Mouse (Mus musculus) embryonic facial prominence, embryonic 11.5 days (tissue): ENCODE measurements around the gene Cfap300. TPM values are rescaled to one million over a fixed set of nuclear protein-coding genes. Genes with fewer than 3 reads are reported as not detected.

ENCODE experiments used
- ATAC-seq: fragments of 200-750 bp; cut with Nextera tagmentation; replicated peaks from 2 replicates; pipeline ENCODE4 v1.8.0; 2017; ENCODE audit warnings: low read depth; ENCODE audit not compliant: insufficient number of reproducible peaks, low FRiP score, low TSS enrichment
- DNase-seq: peaks from one replicate; pipeline ENCODE4 v3.0.0-alpha.2; 2015; ENCODE audit warnings: low spot score
- H3K27ac ChIP-seq: fragments of 300-500 bp; sonication (generic); replicated peaks from 2 replicates; pipeline ENCODE4 v1.5.1; 2014; ENCODE audit warnings: mild to moderate bottlenecking, low read depth, low read length, control low read depth
- H3K27me3 ChIP-seq: fragments of 300-500 bp; sonication (generic); 2 replicates; pipeline ENCODE4 v1.6.1; 2014; ENCODE audit warnings: mild to moderate bottlenecking, low read length, moderate library complexity, mixed read lengths; ENCODE audit not compliant: control insufficient read depth, insufficient read depth
- H3K36me3 ChIP-seq: fragments of 300-500 bp; sonication (generic); replicated peaks from 2 replicates; pipeline ENCODE4 v1.6.1; 2014; ENCODE audit warnings: low read depth, mild to moderate bottlenecking, low read length, moderate library complexity, mixed read lengths; ENCODE audit not compliant: control insufficient read depth, insufficient read depth
- H3K4me1 ChIP-seq: fragments of 300-500 bp; sonication (generic); 2 replicates; pipeline ENCODE4 v1.6.1; 2014; ENCODE audit warnings: low read length, mixed read lengths; ENCODE audit not compliant: control insufficient read depth, insufficient read depth
- H3K4me2 ChIP-seq: fragments of 300-500 bp; sonication (generic); 2 replicates; pipeline ENCODE4 v1.6.1; 2014; ENCODE audit warnings: low read depth, mild to moderate bottlenecking, control low read depth, low read length, moderate library complexity
- H3K4me3 ChIP-seq: fragments of 300-500 bp; sonication (generic); 2 replicates; pipeline ENCODE4 v1.5.1; 2014; ENCODE audit warnings: low read depth, low read length, control low read depth
- H3K9ac ChIP-seq: fragments of 300-500 bp; sonication (generic); replicated peaks from 2 replicates; pipeline ENCODE4 v1.6.1; 2014; ENCODE audit warnings: mild to moderate bottlenecking, control low read depth, low read length
- H3K9me3 ChIP-seq: fragments of 300-500 bp; sonication (generic); replicated peaks from 2 replicates; pipeline ENCODE4 v1.6.1; 2016; ENCODE audit warnings: mild to moderate bottlenecking, low read length, inconsistent platforms, mixed read lengths; ENCODE audit not compliant: control insufficient read depth
- WGBS: fragments of 180-500 bp; shearing (Covaris S2); extraction: QIAGEN DNeasy Blood & Tissue Kit; methylation state at CpG from one replicate; pipeline ENCODE4 v1.1.7; 2014; 5-methylcytosine and 5-hydroxymethylcytosine counted together
- polyA plus RNA-seq: library from polyadenylated mRNA; unstranded; fragments of >200 nt; fragmentation: Nextera tagmentation; extraction: Ambion mirVana; gene quantifications from 2 replicates; pipeline ENCODE4 v1.2.1, GENCODE M21; 2014

The Cfap300 gene
- polyA plus RNA-seq, 1 experiment from 2014 or later, result 22.8 TPM

DNA sequence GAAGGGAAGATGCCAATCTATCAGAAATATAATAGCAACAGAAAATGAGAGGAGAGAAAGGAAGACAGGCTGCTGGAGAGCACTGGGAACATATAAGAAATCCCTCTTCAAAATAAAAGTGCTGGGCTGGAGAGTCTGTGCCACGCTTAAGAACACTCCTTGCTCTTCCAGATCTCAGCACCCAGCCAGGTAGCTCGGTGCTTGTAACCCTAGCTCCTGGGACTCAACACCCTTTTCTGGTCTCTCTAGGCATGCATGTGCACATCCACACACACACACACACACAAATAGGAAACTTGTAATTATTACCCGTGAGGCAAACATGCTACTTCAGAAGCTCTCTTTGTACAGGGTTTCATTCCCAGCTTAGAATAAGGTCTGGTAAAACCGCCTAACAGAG lies 7.5 kb downstream of the Cfap300 start:
- Histone ChIP-seq H3K27ac (no peak overlapping the region), H3K4me1 (peaks cover 3% of the 10 kb centered on the region; the same call in 1 of the 2 replicates), H3K9ac (no peak overlapping the region), H3K4me3 (no peak overlapping the region), H3K27me3 (no peaks in the 10 kb centered on the region), H3K36me3 (no peaks in the 10 kb centered on the region), H3K4me2 (no peak overlapping the region), H3K9me3 (no peaks in the 10 kb centered on the region)
- DNase-seq, result no peak
- WGBS, result 49% methylated on average over 4 of the region's 4 CpGs
- no peak for ATAC-seq

GRCm38 (mm10) chr9:8034143-8034542 lies 8.5 kb downstream of the Cfap300 start:
- ATAC-seq, result no peak
- no peak for DNase-seq
- Histone ChIP-seq H3K9ac (no peak overlapping the region), H3K4me3 (no peak overlapping the region), H3K27ac (no peak overlapping the region), H3K4me2 (no peak overlapping the region), H3K27me3 (no peaks in the 10 kb centered on the region), H3K4me1 (peaks cover 3% of the 10 kb centered on the region; the same call in 1 of the 2 replicates), H3K36me3 (no peaks in the 10 kb centered on the region), H3K9me3 (no peaks in the 10 kb centered on the region)
- 64% methylated on average over 1 of the region's 1 CpGs for WGBS

DNA sequence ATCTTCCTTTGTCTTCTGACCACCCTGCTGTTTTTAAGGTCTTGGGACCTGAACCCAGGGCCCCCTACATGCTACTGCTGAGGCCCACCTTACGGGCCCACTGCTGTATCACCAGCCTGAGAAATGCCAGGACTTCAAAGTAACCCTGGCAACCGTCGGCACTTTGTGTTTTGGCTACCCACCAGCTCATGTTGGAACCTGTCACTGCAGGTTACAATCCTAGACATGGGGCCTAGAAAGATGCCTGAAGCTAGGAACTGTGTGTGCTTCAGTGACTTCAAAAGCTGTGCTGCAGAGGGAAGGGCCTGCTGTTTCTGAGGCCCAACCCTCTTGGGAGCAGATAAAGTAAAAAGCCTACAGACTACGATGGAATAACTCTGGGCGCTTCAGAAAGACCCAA lies 9.8 kb downstream of the Cfap300 start:
- ATAC-seq, result no peak
- no peak overlapping the region for H3K27ac ChIP-seq
- no peak overlapping the region for H3K4me2 ChIP-seq
- H3K36me3 ChIP-seq, result no peaks in the 10 kb centered on the region
- peaks cover 3% of the 10 kb centered on the region; the same call in 1 of the 2 replicates for H3K4me1 ChIP-seq
- H3K27me3 ChIP-seq, result no peaks in the 10 kb centered on the region
- no peak overlapping the region for H3K4me3 ChIP-seq
- DNase-seq, result peak; percentile 26
- WGBS, result 83% methylated on average over 5 of the region's 5 CpGs
- H3K9ac ChIP-seq, result no peak overlapping the region
- H3K9me3 ChIP-seq, result no peaks in the 10 kb centered on the region

DNA sequence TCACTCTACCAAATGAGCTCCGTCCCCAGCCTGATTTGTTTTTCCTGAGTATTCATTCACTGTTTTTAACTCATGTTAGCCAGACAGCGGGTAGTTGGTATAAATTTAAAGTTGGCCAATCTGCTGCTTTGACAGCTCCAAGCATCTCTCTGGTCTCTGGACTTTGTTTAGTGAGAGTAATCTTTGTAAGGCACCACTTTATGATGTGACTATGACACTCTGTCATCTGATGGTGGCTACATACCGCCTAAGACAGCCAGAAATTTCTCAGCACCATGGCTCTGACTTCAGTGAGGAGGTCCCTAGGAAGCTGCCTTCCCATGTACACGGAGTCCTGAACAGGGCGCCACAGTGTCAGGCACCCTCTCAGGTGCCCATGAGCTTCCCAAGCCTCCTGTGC lies 24.0 kb downstream of the Cfap300 start:
- ATAC-seq, result no peak
- 85% methylated on average over 5 of the region's 5 CpGs for WGBS
- no peak overlapping the region for H3K4me2 ChIP-seq
- no peak overlapping the region for H3K27ac ChIP-seq
- H3K27me3 ChIP-seq, result no peaks in the 10 kb centered on the region
- H3K9me3 ChIP-seq, result no peaks in the 10 kb centered on the region
- no peaks in the 10 kb centered on the region for H3K4me1 ChIP-seq
- H3K36me3 ChIP-seq, result no peaks in the 10 kb centered on the region
- no peak overlapping the region for H3K9ac ChIP-seq
- no peak for DNase-seq
- no peak overlapping the region for H3K4me3 ChIP-seq

- 44% methylated on average over 19 of the region's 20 CpGs for WGBS
- DNase-seq (no peak), ATAC-seq (no peak)
- H3K4me2 ChIP-seq, result no peak overlapping the region
- H3K9me3 ChIP-seq, result no peaks in the 10 kb centered on the region
- no peak overlapping the region for H3K9ac ChIP-seq
- H3K36me3 ChIP-seq, result no peaks in the 10 kb centered on the region
- no peak overlapping the region for H3K4me3 ChIP-seq
- H3K27ac ChIP-seq, result no peak overlapping the region
- no peaks in the 10 kb centered on the region for H3K4me1 ChIP-seq
- no peaks in the 10 kb centered on the region for H3K27me3 ChIP-seq
Observed at GRCm38 (mm10) chr9:8017253-8017913, 25.2 kb downstream of the Cfap300 start.

DNA sequence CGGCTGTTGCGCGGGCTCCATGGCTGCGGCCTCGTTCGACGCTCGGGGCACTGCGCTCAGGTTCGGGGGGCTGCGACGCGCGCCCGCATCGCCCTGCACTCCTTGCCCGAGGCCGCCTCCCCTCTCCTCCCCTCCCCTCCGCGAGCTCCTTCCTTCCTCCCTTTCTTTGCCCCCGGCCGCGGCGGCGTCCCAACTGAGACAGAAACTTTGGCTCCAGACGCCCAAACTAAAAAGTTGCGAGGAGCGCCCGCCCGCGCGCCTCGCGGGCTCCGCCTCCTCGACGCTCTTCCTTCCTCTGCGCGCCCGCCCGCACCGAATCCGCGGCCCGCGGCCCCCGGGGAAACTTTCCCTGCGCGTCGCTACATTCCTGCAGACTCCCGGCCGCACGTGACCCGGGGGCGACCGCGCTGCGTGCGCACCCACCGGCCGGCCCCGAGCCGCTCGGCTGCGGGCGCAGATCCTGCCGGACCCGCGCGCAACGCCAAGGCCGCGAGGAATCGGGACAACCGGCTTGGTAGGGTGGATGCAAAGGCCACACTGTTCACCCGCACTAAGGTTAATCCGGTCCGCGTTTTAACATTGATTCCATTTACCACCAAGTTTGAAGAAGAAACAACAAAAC lies 38.1 kb downstream of the Cfap300 start, which contains the start of gene Yap1:
Gene Yap1, minus strand, starts transcription at position 227 of the 622 bp plus-strand sequence.
- 0% methylated on average over 62 of the region's 79 CpGs for WGBS
- Histone ChIP-seq H3K9ac (peak within 1 kb of the TSS; percentile 98), H3K9me3 (no peaks in the 10 kb centered on the region), H3K36me3 (no peaks in the 10 kb centered on the region; the same call in none of the 2 replicates), H3K4me3 (peak within 1 kb of the TSS; percentile 95), H3K27me3 (no peaks in the 10 kb centered on the region), H3K27ac (peak within 1 kb of the TSS; percentile 99), H3K4me1 (no peaks in the 10 kb centered on the region), H3K4me2 (peak within 1 kb of the TSS; percentile 61)
- ATAC-seq (peak; percentile 81), DNase-seq (peak; percentile 93)

DNA sequence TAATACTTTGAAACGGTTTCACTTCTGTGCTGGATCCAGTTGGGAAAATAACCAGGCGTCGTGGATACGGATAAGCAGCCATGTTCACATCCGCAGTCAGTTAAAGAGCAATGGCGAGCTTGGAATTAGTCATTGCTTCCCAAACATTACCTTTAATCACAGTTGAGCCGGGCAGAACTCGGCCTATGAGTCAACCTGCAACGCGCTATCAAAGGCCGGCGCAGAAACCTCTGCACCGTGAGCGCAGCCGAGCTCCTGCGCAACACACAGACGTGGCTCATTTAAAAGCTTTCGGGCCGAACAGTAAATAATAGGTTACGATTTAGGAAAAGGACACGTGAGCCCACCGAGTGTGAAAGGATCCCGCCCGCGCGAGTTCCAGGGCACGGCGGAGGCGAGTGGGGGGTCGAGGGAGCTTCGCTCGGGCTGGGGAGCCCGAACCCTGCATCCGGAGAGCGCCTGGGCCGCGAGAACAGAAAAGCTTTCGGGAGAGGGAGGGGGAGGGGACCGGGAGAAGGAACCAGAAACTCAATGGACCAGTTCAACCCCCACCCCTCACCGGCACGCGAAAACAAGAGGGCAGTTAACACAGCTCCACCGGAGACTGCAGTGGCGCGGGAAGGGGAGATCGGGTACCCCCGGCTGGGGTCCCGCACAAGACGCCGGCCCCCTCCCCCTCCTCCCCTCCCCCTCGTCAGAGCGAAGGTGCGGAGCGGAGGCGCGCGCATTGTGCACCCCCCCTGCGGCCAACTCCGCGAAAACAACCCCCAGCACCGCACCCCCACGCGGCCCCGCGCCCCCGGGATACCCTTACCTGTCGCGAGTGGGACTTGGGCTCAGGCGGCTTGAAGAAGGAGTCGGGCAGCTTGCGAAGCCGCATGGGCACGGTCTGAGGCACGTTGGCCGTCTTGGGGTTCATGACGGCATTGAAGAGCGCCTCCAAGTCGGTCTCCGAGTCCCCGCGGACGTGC lies 39.0 kb downstream of the Cfap300 start:
- no peaks in the 10 kb centered on the region; the same call in none of the 2 replicates for H3K36me3 ChIP-seq
- peak overlapping the region; percentile 98 for H3K9ac ChIP-seq
- under 1% methylated on average over 75 of the region's 82 CpGs for WGBS
- H3K9me3 ChIP-seq, result no peaks in the 10 kb centered on the region
- H3K4me3 ChIP-seq, result peak overlapping the region; percentile 95
- H3K27me3 ChIP-seq, result no peaks in the 10 kb centered on the region
- ATAC-seq, result peak; percentile 68
- peak; percentile 79 for DNase-seq
- H3K27ac ChIP-seq, result peak overlapping the region; percentile 99
- peak overlapping the region; percentile 61 for H3K4me2 ChIP-seq
- no peaks in the 10 kb centered on the region for H3K4me1 ChIP-seq
